Mouse (Mus musculus) gastrocnemius, postnatal 4 days (tissue): ENCODE measurements around the gene Cryl1. TPM values are rescaled to one million over a fixed set of nuclear protein-coding genes. Genes with fewer than 3 reads are reported as not detected.

ENCODE experiments used
- DNase-seq, 2 experiments: peaks; one replicate each; pipeline ENCODE4 v3.0.0; 2021 to 2022; ENCODE audit warnings: low spot score in 2 of 2, mixed read lengths in 2 of 2
- total RNA-seq, 2 experiments: library from RNA; stranded (reverse); gene quantifications; 2 replicates each; pipeline ENCODE4 v1.2.3; 2021

Cryl1 gene
- total RNA-seq, 2 experiments from 2014 or later, result 7.6 to 10.1 TPM

GRCm38 (mm10) chr14:57329600-57329999 is 68.7 kb downstream of the Cryl1 start:
- DNase-seq, result no peak

DNA sequence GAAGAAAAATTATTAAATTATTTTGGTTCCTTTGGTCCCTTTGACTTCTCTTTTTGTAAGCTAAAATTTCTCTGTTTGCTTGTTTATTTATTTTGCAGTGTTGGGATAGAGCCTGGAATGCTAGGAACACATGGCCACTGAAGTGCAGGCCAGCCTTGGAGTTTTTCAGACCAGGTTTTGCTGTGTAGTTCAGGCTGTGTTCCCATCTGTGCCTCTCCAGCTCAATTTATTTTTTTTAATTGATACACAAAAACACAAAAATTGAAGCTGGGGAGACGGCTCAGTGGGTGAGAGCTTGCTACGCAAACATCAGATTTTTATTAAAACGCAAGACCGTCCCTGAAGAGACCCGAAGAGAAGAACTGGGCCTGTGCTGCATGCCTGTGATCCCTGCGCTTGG is 71.6 kb downstream of the Cryl1 start:
- no peak for DNase-seq

- DNase-seq, result no peak
These were observed 79.5 kb downstream of the Cryl1 start for GRCm38 (mm10) chr14:57318812-57319211.

DNA sequence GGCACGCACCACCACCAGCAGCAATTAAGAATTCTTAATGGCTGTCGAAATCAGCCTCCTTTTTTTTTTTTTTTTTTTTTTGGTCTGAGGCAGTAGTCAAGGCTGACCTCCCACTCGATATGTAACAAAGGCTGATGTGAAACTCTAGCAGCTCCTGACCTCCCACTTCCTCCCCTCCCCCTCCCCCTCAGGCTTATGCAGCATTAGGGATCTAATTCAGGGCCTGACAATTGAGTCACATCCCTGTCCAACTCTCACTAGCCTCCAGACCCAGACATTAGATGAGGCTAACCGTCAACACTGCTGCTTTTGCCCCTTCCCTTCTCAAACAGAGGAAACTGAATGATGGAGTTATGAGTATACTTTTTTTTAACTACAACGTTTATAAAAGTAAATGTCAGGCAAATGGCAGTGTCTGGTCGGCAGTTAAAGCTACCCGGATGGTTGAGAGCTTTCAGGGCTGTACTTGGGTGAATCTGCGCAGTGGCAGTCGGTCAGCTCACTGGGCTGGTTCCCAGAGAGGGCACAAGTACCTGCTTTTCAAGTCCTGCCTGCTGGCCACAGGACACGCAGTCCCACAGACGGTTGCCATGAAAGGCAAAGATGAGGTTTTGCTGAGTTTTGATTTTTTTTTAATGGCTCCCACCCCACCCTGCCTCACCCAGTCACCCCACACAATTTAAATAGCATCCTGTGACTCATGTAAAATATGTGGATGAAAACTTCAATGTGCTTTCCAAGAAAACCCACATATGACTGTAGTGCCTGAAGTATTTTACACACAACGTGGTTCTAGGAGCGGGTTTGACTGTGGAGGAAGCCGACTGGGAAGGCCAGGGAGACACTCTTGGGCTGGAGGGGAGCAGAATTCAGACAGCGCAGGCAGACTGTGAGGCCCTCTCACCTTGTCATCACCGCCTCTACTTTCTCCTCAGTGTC is 81.4 kb downstream of the Cryl1 start:
- DNase-seq, result no peak

DNA sequence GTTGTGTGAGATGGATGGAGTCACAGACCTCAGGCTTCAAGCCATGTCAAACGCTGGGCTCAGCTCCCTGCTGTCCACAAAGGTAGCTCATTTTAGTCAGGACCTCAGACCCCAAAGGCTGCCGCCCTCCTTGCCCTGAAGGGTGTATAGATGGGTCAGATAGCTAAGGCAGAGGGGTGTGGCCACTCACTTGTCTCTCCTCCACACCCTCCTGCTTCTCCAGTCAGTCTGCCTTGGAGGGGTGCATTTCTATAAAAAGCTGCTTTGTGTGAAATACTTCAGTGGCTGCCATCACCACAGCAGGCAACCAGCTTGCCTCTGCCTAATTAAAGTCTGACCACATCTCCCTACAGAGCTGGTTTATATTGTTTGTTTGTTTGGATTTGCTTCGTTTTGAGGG is 82.4 kb downstream of the Cryl1 start:
- no peak for DNase-seq

DNA sequence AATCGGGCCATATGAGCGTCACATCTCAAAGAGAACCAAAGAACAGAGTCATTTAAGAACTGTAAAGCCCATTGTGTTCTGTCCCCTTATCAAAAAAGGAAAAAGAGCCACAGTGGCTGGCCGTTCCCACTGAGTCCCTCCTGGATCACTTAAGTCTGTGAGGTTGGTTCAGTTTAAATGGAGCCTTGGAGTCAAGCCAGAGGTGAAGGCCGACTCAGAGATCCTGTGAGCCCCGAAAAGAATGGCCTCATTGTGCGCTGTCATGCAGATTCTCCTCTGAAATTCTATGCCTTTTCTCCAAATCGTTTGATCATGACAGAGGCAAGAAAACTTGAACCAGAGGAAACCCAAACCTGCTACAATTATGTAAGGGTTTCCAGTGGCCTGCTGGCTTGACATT is 82.8 kb downstream of the Cryl1 start:
- DNase-seq, result no peak

DNA sequence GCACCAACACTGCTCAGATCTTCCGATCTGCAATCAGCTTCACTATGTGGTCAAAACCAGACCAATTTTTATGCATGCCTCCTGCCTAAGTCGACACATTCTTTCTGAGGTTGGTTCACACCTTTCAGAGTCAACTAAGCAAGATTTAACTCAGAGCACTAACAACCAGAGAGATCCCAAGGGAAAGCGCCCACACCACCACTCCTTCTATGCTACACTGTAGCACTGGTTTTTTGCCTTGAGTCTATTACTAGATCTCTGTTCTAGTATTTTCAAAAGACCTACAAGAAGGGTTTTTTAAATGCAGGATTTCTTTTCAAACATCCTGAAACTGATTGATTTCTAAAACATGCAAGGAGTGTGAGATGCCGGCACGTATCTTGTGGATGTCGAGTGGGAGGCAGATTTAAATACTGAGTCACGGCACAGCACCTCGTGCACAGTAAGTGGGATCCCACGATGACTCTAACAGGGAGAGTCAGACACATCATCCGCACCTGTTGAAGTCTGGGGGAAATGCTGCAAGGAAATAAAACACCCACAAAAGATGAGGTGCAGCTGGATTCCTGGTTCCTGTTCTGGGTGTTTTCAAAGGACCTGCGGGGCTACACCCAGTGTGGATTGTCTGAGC is 96.6 kb downstream of the Cryl1 start:
- no peak for DNase-seq

DNA sequence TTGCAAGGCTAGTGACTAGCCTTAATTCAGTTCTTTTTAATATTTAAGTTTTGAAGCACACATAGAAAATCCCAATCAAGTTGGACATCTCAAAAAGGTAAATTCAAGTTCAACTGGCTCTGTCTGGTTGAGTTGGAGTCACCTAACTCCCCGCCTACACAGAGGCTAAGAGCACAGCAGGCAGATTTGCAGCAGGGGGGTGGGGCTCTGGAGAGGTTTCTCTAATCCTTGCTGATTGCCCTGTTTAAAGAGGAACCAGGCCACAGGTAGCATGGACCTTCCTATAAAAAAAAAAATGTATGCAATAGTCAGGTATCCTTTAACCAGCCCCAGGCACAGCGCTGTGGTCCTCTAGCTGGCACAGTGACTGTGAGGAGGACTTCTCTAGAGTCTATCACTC is 97.8 kb downstream of the Cryl1 start:
- DNase-seq, result no peak

DNA sequence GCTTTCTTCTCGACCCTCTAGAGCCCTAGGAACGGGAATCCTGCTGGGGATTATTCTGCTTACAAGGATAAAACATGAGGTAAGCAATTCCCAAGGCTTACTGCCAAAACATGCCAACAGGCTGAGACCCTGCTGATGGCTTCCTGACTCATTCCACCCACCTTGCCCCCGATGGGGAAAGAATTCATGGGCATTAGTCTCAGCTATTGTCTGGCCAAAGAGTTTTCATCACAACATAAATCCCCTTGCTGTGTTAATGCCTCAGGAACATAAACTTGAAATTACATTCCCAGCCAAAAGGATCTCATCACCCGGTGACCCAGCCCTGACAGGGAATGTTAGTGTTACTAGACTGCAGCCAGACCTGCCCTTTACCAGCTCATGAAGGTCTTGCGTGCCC is 100.7 kb downstream of the Cryl1 start:
- DNase-seq, result no peak

DNA sequence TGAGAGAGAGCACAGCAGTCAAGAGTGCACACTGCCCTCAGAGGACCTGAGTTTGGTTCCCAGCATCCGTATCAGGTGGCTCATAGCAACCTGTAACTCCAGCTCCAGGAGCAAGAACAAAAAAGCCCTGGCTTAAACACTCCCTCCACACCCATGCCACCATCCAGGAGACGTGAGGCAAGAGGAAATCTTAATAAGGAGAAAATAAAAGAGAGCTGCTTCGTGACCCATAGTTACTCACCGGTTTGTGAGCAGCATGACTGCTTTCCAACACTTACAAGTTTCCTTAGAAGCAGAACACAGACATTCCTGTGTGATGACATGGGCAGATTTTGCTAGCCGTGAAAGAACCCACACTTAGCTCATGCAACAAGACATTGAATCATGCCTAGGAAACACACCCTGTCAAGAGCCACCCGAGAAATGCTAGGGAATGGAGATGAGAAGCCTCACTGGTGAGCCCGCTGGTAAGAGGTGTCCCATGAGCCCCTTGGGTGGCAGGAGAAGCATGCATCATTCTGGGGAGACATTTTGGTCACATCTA is 106.9 kb downstream of the Cryl1 start:
- DNase-seq, result no peak

DNA sequence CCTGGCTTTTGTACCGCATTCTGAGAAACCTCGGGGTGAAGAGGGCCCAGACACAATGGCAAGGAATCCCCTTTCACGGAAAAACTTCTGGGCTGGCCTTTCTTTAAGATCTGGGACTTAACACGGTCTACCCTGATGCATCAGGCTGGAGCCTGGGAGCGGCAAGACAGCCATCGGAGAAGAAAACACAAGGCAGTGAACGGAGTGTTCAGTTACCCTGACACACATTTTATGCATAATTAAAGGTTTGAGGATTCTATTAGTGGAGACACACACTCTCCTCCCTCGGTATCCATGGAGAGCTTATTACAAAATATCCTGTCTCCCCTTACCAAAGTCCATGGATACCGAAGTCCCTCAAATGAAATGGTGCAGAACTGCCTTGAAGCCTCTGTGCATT is 109.2 kb downstream of the Cryl1 start:
- DNase-seq, result no peak

DNA sequence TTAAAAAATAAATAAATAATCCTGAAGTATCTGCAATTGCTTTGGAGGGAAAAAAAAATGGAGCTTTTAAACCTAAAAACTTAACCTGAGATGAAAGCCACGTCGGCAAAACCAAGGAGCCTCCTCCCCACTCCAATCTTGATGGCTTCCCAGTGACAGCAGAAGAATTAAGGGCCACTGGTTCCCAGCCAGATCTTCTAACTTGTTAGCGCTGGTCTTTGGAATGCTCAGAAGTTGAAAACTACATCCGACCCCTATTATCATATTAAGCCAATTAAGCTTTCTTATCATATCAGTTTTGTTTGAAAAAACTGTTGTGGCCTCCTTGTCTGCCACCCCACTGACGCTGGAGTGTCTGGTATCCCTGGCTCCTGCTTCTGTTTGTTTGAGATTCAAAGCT is 114.5 kb downstream of the Cryl1 start:
- DNase-seq, result no peak

GRCm38 (mm10) chr14:57282591-57282990 is 115.7 kb downstream of the Cryl1 start:
- DNase-seq, result no peak

DNA sequence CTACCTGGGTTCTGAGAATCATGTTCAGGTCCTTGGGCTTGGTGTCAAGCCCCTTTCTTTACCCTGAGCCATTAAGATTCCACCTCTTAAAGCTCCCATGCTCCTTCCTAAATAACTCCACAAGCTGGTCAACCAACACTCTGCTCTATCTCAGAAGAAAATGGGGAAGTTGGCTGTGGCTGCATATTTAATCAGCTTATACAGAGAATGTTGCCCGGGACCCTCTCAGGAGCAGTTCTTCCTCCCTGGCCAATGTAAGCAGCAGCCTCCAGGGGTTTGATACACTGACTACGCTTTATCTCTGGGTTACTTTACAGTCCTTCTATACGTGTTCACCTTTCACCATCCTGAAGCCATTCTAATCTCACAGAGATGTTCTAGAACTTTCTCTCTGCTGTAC is 117.5 kb downstream of the Cryl1 start:
- no peak for DNase-seq

GRCm38 (mm10) chr14:57276481-57277012 is 121.8 kb downstream of the Cryl1 start:
- no peak for DNase-seq

DNA sequence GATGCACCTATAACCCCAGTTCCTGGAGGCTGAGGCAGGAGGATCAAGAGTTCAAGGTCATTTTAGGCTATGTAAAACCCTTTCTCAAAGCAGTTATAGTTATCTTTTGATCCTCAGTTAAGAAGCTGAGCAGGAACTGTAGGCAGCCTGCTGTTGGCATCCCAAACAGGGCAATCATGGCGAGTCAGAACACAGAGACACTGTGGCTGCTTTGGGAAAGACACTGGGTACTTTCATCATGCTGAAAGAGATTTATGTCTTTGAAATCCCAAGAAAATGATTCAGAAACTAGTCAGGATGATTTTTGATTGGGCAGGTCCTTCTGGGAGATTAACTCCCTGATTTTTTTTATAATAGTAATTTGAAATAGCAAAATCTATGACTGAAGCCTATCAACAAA is 126.0 kb downstream of the Cryl1 start:
- DNase-seq, result no peak

GRCm38 (mm10) chr14:57271861-57272260 is 126.5 kb downstream of the Cryl1 start:
- no peak for DNase-seq

DNA sequence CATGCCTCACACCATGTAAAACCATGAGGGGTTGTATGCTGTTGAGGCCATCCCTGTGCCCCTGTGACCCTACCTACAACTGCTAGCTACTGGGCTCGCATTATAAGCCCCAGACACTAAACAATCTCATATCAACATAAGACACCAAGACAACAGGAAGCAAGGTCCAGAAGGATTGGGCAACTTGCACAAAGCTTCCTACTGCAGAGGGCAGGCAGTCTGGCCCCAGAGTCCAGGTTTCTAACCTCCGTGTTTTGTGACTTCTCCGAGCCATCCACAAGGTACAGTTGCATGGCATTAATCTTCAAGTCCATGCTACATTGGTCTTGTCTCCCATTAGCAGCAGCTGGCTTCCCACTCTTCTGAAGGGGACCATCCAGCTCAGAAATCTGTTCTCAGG is 129.4 kb downstream of the Cryl1 start:
- no peak for DNase-seq

- no peak for DNase-seq
These were observed 130.0 kb downstream of the Cryl1 start for GRCm38 (mm10) chr14:57268344-57268743.

GRCm38 (mm10) chr14:57263943-57264342 is 134.4 kb downstream of the Cryl1 start:
- no peak for DNase-seq

GRCm38 (mm10) chr14:57259341-57259740 is 139.0 kb downstream of the Cryl1 start:
- DNase-seq, result no peak

DNA sequence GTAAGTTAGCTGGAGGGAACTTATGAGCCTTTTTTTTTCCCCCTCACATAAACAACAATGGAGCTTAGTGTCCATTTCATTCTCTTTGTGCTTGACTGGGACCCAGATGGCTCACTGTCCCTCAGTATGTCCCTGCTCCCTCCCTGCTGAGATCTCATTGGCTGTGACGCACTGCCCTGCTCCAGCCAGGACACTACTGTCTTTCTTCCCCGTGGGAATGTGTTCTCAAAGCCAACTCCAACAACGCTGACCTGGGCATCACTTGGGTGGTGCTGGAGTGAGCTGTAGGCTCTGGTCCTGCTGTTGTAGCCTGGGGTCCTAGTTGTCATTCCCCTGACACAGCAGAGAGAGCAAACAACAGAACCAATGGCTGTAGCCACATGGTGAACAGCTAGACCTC is 149.7 kb downstream of the Cryl1 start:
- DNase-seq, result no peak
